Mouse (Mus musculus): ENCODE results near the gene Bhlha15. TPM values are rescaled to one million over a fixed set of nuclear protein-coding genes. Genes with fewer than 3 reads are reported as not detected.

Bhlha15 gene
- total RNA-seq, 2 experiments from 2014 or later: 0.25 to 0.30 TPM

GRCm38 (mm10) chr5:144184350-144185045 lies 5.6 kb upstream of the Bhlha15 start:
- intact Hi-C loops (cut with DNase I): no loop called here
- no peak for DNase-seq (ENCODE audit: low spot score in 2 of 2)

- no peak for DNase-seq (ENCODE audit: low spot score in 2 of 2)
- intact Hi-C loops (cut with DNase I): no loop called here
These were observed 1.7 kb upstream of the Bhlha15 start for GRCm38 (mm10) chr5:144188422-144188821.

DNA sequence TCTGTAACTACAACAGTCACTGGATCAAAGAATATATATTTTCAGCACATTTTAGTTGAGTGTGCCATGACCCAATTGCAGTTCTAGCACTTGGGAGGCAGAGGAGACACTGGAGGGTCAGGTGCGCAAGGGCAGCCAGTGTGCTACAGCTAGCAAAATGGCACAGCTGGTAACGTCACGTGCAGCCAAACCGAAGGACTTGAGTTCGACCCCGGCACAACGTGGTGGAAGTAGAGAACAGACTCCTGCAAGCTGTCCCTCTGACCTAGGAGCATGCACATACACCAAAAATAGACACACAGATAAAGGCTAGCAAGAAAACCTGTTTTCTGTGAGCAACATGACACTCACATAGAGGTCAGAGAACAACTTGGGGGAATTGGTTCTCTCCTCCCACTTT lies 759 bp upstream of the Bhlha15 start:
- intact Hi-C loops (cut with DNase I): no loop called here
- no peak for DNase-seq (ENCODE audit: low spot score in 2 of 2)

DNA sequence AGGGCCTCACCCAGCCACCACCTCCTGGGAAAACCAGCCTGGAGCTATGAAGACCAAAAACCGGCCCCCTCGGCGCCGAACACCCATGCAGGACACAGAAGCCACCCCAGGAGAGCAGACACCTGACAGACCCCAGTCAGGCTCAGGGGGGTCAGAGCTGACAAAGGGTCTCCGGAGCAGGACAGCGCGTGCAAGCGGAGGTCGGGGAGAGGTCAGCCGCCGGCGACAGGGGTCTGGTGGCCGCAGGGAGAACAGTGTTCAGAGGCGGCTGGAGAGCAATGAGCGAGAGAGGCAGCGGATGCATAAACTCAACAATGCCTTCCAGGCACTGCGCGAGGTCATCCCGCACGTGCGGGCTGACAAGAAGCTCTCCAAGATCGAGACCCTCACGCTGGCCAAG lies 940 bp downstream of the Bhlha15 start:
- DNase-seq (ENCODE audit: low spot score in 2 of 2): no peak
- intact Hi-C loops (cut with DNase I): no loop called here

DNA sequence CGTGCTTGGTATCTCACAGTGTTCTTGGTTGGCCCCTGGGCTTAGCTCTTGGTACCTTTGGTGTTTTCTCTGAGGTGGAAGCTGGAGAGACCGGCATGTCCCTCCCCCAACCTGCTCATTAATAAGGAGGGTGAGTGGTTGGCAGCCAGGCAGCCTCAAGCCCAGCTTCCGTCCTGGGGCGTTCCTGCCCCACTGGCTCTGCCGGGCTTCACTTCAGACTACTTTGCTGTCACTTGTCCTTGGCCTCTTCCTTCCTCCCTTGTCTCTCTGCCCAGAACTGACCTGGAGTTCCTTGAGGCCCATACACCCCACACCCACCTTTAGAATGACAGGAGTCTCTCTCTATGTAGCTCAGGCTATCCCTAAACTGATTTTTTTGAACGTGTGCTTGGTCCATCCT lies 2.6 kb downstream of the Bhlha15 start:
- DNase-seq (ENCODE audit: low spot score in 2 of 2): no peak
- intact Hi-C loops (cut with DNase I): no loop called here

GRCm38 (mm10) chr5:144194416-144194815 lies 4.3 kb downstream of the Bhlha15 start:
- intact Hi-C loops (cut with DNase I): no loop called here
- DNase-seq (ENCODE audit: low spot score in 2 of 2): no peak

- intact Hi-C loops (cut with DNase I): no loop called here
These were observed 5.5 kb downstream of the Bhlha15 start for GRCm38 (mm10) chr5:144195567-144195966.

DNA sequence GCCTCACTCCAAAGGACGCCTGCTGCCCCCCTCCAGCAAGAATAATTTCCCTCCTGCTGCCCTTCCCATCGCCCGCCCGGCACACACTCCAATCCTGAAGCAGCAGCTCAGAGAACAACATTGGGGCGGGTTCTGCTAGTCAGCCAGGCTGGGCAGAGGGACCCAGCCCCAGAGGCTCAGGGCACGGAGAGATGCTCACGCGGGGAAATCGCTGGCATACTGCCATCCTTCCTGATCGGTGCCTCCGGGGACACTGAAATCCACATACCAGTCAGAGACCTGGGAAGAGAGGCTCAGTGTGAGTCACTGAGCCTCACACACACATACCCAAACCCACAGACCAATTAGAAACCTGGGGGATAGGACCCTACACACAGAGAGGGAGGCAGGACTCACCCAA lies 10.5 kb downstream of the Bhlha15 start:
- DNase-seq (ENCODE audit: low spot score in 2 of 2): no peak
- intact Hi-C loops (cut with DNase I): no loop called here

More at GRCm38 (mm10) chr5:144195567-144195966, 5.5 kb downstream of the Bhlha15 start:
- DNase-seq (ENCODE audit: low spot score in 2 of 2): no peak

DNA sequence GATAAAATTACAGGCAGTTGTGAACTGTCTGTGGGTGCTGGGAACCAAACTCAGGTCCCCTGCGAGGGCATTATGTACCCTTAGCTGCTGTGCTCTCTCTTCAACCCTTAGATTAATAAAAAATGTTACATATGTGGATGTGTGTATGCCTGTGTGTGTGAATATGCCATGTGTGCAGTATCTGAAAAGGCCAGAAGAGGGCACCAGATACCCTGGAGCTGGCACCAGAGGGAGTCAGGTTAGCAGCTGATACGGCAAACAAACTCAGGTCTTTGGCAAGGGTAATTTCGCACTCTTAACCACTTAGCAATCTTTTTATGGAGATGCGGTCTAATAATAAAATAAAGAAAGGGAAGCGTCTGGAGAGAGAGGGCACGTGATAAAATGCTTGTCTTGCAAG lies 12.3 kb downstream of the Bhlha15 start:
- intact Hi-C loops (cut with DNase I): no loop called here
- DNase-seq (ENCODE audit: low spot score in 2 of 2): no peak

DNA sequence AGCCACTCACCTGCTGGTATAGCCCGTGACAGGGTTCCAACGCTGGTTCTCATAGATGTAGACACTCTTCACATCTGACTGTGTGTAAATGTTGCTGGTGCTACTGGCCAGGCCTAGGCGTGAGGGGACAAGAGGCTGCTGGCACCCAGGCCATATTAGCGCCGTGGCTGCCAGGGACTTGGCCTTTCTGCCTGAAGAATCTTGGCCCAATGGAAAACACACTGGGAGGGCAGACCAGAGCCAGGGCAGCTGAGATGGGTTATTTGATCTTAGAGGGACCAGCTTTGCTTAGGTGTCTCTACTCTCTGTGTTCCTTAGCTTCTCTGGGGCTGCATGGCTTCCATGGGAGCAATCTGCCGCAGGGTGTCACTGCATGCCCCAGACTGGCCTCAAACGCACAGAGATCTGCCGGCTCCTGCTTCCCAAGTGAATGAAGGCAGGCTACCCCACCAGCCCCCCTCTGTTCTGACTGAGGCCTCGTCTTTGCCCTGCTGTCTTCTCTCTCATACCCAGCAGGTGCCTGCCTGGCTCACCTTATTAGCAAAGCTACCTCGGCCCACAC lies 13.4 kb downstream of the Bhlha15 start:
- intact Hi-C loops (cut with DNase I): no loop called here
- no peak for DNase-seq (ENCODE audit: low spot score in 2 of 2)

DNA sequence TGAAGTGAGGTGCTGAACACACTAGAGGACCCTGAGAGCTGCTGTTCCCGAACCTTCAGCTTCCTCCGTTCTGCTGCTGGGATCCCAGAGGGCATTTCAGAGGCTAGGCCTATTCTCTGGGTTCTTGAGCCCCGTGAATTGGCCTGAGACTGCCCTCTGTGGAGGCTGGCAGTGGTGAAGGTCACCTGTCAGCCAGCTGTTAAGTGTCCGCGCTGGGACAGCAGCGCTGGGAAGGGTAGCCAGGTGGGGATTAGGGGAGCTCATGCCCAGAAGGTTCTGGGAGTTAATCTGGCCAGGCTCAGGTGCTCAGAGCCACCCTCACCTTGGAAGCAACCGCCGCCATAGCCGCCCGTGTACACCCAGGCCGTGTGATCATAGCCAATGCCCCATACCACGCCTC lies 14.2 kb downstream of the Bhlha15 start:
- intact Hi-C loops (cut with DNase I): no loop called here
- no peak for DNase-seq (ENCODE audit: low spot score in 2 of 2)

DNA sequence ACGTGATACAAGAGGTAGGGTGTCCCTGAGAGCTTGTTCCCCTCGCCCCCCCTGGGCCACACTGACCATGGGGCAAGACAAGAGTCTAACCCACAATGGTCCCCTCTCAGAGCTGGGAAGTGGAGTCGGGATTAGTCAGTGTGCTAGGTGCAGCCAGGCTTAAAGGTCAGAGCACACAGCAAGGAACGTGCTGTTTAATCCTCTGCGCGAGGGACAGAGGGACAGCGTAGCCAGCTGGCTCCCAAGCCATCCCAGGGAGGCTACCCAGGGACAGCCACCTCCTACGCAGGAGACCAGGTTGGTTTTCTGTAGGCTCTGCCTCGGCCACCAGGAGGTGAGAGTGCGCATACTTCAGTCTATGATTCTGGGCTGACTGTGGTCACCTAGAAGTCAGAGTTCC lies 14.8 kb downstream of the Bhlha15 start:
- intact Hi-C loops (cut with DNase I): loop anchor here (5.0 kb wide), 1 partner anchor 532 kb away; no protein-coding TSS in a partner anchor
- no peak for DNase-seq (ENCODE audit: low spot score in 2 of 2)

DNA sequence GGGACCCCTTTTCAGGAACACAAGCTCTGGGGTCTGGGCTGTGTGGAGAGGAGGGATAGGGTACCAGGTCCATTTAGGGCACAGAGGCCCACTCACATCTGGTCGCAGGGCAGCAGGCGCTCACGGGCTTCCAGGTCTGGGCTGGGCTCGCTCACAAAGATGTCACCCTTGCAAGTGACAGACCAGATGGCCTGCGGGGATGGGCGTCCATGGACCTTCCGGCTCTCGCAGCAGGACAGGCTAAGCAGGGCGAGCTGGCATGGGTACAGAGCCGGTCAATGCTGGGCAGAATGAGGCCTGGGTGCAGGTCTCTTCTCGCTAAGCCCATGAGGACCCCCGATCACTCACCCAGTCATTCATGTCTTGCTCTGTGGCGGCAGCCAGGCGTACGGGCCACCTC lies 16.0 kb downstream of the Bhlha15 start:
- intact Hi-C loops (cut with DNase I): loop anchor here (5.0 kb wide), 1 partner anchor 531 kb away; no protein-coding TSS in a partner anchor
- no peak for DNase-seq (ENCODE audit: low spot score in 2 of 2)

GRCm38 (mm10) chr5:144207478-144207877 lies 17.4 kb downstream of the Bhlha15 start:
- intact Hi-C loops (cut with DNase I): loop anchor here (5.0 kb wide), 1 partner anchor 530 kb away; no protein-coding TSS in a partner anchor
- peak; percentile 50 to 52 for DNase-seq (ENCODE audit: low spot score in 2 of 2)

DNA sequence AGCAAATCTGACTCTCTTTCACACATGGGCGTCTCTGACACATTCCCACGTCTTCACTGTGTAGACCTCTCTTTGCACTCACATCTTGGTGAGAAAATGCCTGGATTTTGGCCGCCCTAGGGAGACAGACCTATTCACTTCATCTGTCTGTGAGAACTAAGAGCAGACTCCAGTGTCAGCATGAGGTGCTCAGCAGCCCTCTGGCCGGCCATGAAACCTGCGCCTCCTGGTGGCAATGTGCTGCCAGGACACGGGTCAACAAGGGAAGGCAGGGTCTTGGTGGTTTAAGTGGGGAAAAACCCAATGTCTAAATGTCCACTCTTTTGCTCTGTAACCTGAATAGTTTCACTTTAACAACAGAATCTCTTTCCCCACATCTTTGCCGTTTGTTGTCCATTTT lies 24.4 kb downstream of the Bhlha15 start:
- intact Hi-C loops (cut with DNase I): no loop called here
- no peak for DNase-seq (ENCODE audit: low spot score in 2 of 2)

GRCm38 (mm10) chr5:144215992-144216391 lies 25.9 kb downstream of the Bhlha15 start:
- DNase-seq (ENCODE audit: low spot score in 2 of 2): no peak
- intact Hi-C loops (cut with DNase I): no loop called here

DNA sequence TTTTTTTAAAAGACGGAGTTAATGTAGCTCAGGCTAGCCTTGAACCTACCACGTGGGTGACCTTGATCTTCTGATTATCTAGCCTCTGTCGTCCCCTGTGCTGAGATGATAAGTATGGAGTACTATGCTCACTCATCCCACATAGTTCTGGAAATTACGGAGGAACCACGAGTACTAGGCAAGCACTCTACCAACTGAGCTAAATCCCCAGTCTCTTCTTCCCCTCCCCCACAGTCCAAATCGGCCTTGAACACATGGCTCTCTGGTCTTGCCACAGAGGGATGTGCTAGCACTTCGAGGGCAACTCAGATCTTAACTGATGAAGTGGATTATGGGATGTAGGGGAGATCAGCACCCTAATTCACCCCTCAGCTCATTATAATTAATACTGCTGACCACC lies 28.0 kb downstream of the Bhlha15 start:
- intact Hi-C loops (cut with DNase I): no loop called here
- DNase-seq (ENCODE audit: low spot score in 2 of 2): no peak

- DNase-seq (ENCODE audit: low spot score in 2 of 2): no peak
These were observed 29.2 kb downstream of the Bhlha15 start for GRCm38 (mm10) chr5:144219306-144219705.

DNA sequence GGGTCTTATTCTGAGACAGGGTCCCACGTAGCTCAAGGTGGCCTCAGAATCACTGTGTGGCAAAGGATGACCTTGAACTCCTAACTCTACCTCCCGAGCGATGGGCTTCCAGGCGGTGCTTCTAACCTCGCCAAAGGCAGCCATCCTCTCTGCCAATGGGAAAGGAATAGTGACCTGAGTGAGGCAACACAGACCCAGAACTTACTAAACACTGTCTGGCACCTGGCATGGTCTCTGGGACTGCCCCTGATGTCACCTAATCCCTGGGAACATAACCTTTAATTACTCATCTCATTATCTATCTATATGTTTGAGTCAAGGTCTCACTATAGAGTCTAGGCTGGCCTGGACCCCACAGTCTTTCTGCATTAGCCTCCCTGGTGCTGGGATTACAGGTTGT lies 29.9 kb downstream of the Bhlha15 start:
- DNase-seq (ENCODE audit: low spot score in 2 of 2): no peak
- intact Hi-C loops (cut with DNase I): no loop called here

More at GRCm38 (mm10) chr5:144219306-144219705, 29.2 kb downstream of the Bhlha15 start:
- intact Hi-C loops (cut with DNase I): no loop called here

DNA sequence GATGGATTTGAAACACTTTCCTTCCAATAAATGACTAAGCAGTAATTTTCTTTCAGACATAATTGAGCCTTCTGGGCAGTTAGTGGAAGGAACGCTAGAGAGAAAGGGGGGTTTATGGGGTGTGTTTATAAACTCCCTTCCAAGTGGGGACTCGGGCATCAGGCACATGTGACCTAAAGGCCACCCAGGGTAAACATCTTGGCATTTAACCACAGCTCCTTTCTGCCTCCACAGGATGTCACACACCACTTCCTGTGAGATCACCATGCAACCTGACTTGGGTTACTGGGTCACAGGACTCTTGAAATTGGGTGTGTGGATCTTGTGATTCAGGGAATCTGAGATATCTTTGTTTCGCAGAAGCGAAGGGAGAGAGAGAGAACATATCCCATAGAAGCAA lies 31.2 kb downstream of the Bhlha15 start:
- intact Hi-C loops (cut with DNase I): no loop called here
- no peak for DNase-seq (ENCODE audit: low spot score in 2 of 2)

- no peak for DNase-seq (ENCODE audit: low spot score in 2 of 2)
- intact Hi-C loops (cut with DNase I): loop anchor here (2.0 kb wide), 1 partner anchor 34 kb away; no protein-coding TSS in a partner anchor
These were observed 32.9 kb downstream of the Bhlha15 start for GRCm38 (mm10) chr5:144222811-144223502.

All from left cerebral cortex, postnatal 25 days (tissue).